Mouse (Mus musculus): Measurements from ENCODE around the gene 5330417C22Rik. TPM values are rescaled to one million over a fixed set of nuclear protein-coding genes. Genes with fewer than 3 reads are reported as not detected.

The 5330417C22Rik gene
- total and polyA plus RNA-seq, 2 experiments from 2014 or later, result 11.5 to 17.5 TPM

DNA sequence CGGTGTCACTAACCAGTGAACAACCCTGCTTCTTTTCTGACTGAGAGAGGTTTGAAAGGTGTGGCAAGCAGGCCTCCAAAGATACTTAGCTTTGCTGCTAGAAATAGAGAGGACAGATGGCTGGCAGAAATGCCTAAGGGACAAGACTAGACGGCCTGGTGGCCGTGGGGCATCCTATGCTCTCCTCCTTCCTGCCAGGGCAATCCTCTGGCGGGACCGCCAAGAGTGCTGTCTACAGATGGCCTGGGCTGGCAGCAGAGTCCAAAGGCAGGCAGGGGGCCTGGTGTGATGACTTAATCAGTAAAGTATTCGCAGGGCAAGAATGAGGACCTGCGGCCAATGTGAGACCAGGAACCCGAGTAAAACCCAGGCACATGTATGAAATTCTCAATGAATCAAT, 36.5 kb downstream of the 5330417C22Rik start:
- Histone ChIP-seq H3K4me1 (ENCODE audit: insufficient read depth) (no peaks in the 10 kb centered on the region), H3K4me2 (ENCODE audit: low read depth) (no peak overlapping the region), H3K9ac (no peak overlapping the region), H3K27me3 (ENCODE audit: insufficient read depth, low read length) (no peaks in the 10 kb centered on the region), H3K4me3 (ENCODE audit: low read depth, low read length) (no peak overlapping the region), H3K9me3 (ENCODE audit: low read length) (no peaks in the 10 kb centered on the region), H3K36me3 (ENCODE audit: insufficient read depth) (no peaks in the 10 kb centered on the region), H3K27ac (ENCODE audit: low read depth, low read length) (no peak overlapping the region)
- TF ChIP-seq CTCF (IDR thresholded peaks at IDR 0.05; ENCODE audit: low read depth), result no peak
- ATAC-seq (no peak), DNase-seq (no peak)
- WGBS, result 65% methylated on average over 8 of the region's 8 CpGs

DNA sequence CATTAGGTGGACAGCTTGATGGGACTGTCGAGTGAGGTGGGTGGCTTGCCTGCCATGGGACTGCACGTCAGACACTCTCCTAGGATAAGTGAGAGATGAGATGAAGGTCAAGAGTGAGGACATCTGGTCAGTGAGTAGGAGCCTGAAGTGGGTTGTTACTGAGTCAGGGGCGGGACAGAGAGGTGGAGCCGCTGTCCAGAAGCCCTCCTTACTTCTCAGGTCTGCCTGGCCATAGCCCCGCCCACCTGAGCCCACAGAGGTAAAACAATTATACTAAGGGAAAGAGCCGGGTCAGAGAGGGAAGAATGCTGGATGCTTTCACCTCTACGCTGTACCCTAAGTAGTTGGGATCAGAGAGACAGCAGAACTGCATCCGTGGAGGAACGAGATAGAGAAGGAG, 38.7 kb downstream of the 5330417C22Rik start:
- no peaks in the 10 kb centered on the region for H3K9me3 ChIP-seq (ENCODE audit: low read length)
- H3K4me2 ChIP-seq (ENCODE audit: low read depth), result no peak overlapping the region
- no peak for TF ChIP-seq CTCF (IDR thresholded peaks at IDR 0.05; ENCODE audit: low read depth)
- DNase-seq (no peak), ATAC-seq (no peak)
- no peaks in the 10 kb centered on the region for H3K36me3 ChIP-seq (ENCODE audit: insufficient read depth)
- H3K27ac ChIP-seq (ENCODE audit: low read depth, low read length), result no peak overlapping the region
- 44% methylated on average over 9 of the region's 9 CpGs for WGBS
- H3K4me1 ChIP-seq (ENCODE audit: insufficient read depth), result no peaks in the 10 kb centered on the region
- H3K4me3 ChIP-seq (ENCODE audit: low read depth, low read length), result no peak overlapping the region
- H3K9ac ChIP-seq, result no peak overlapping the region
- no peaks in the 10 kb centered on the region for H3K27me3 ChIP-seq (ENCODE audit: insufficient read depth, low read length)

DNA sequence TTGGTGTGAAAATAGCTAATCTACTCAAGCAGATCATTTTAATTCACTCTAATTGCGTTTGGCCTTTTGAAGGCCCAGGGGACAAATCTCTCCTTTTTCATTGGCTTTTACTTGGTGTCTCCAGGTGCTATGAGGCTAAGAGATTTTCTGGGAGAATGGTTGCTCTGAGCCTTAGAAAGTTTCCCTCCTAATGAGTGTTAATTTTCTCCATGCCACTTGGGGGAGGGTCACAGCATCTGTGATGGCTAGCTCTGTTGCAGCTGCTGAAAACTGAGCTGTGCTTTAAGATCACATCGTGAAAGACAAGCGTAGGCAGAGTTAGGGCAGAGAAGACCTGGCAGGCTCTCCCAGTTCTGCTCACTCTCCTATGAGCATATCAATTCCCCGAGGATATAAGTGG, 40.9 kb downstream of the 5330417C22Rik start:
- Histone ChIP-seq H3K9me3 (ENCODE audit: low read length) (no peaks in the 10 kb centered on the region), H3K27me3 (ENCODE audit: insufficient read depth, low read length) (no peaks in the 10 kb centered on the region), H3K36me3 (ENCODE audit: insufficient read depth) (no peaks in the 10 kb centered on the region), H3K9ac (no peak overlapping the region), H3K27ac (ENCODE audit: low read depth, low read length) (no peak overlapping the region), H3K4me2 (ENCODE audit: low read depth) (no peak overlapping the region), H3K4me1 (ENCODE audit: insufficient read depth) (no peaks in the 10 kb centered on the region), H3K4me3 (ENCODE audit: low read depth, low read length) (no peak overlapping the region)
- no peak for DNase-seq
- 0 out of 2 replicates have a peak, but pooled peaks have one; percentile 32 for ATAC-seq
- 19% methylated on average over 4 of the region's 4 CpGs for WGBS
- TF ChIP-seq CTCF (IDR thresholded peaks at IDR 0.05; ENCODE audit: low read depth), result no peak

DNA sequence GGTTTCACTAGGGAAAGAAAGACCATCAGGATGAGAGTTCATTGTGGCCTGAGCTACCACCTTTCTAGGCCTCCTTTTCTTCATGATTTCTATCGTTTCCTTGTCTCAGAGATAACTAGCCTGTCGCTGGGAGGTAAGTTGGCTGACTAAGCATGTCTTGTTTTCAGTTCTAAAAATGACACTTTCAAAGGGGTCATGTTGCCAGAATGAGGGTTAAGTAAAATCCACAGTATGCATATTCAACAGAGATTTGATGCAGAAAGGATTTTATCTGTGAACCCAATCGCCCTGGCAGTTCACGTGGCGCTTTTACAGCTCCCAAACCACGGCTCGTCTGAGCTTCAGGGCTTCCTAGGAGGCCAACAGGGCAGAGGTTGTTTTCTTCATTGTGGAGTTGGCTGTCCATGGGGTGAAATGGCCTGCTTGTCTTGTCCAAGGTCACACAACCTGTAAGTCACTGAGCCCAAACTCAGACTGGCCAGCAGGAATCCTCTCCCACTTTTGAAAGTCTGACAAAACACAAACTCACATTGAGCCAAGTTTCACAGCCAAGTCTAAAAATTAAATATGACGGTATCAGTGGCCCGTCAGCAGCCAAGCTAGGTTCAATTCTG, 41.4 kb downstream of the 5330417C22Rik start:
- no peaks in the 10 kb centered on the region for H3K4me1 ChIP-seq (ENCODE audit: insufficient read depth)
- H3K27me3 ChIP-seq (ENCODE audit: insufficient read depth, low read length), result no peaks in the 10 kb centered on the region
- H3K9me3 ChIP-seq (ENCODE audit: low read length), result no peaks in the 10 kb centered on the region
- no peak overlapping the region for H3K27ac ChIP-seq (ENCODE audit: low read depth, low read length)
- no peak for DNase-seq
- no peak overlapping the region for H3K4me2 ChIP-seq (ENCODE audit: low read depth)
- H3K36me3 ChIP-seq (ENCODE audit: insufficient read depth), result no peaks in the 10 kb centered on the region
- whole genome bisulfite sequencing, result 53% methylated on average over 9 of the region's 9 CpGs
- no peak overlapping the region for H3K4me3 ChIP-seq (ENCODE audit: low read depth, low read length)
- H3K9ac ChIP-seq, result no peak overlapping the region
- no peak for ATAC-seq
- TF ChIP-seq CTCF (IDR thresholded peaks at IDR 0.05; ENCODE audit: low read depth), result no peak

DNA sequence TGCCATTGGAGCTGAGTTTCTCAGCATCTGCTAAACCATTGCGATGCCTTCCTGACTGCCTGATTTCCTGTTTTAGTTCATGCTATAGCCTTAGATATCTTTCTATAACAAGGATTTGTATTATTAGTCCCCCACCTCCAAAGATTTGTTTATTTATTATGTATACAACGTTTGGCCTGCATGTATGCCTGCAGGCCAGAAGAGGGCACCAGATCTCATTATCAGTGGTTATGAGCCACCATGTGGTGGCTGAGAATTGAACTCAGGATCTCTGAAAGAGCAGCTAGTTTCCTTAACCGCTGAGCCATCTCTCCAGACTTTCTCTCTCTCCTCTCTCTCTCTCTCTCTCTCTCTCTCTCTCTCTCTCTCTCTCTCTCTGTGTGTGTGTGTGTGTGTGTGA, 46.4 kb downstream of the 5330417C22Rik start:
- no peak overlapping the region for H3K4me3 ChIP-seq (ENCODE audit: low read depth, low read length)
- no peaks in the 10 kb centered on the region for H3K9me3 ChIP-seq (ENCODE audit: low read length)
- H3K27ac ChIP-seq (ENCODE audit: low read depth, low read length), result no peak overlapping the region
- no peaks in the 10 kb centered on the region for H3K4me1 ChIP-seq (ENCODE audit: insufficient read depth)
- no peaks in the 10 kb centered on the region for H3K36me3 ChIP-seq (ENCODE audit: insufficient read depth)
- H3K27me3 ChIP-seq (ENCODE audit: insufficient read depth, low read length), result no peaks in the 10 kb centered on the region
- WGBS, result 47% methylated on average over 3 of the region's 3 CpGs
- no peak overlapping the region for H3K9ac ChIP-seq
- no peak overlapping the region for H3K4me2 ChIP-seq (ENCODE audit: low read depth)
- ATAC-seq (no peak), DNase-seq (no peak)
- TF ChIP-seq CTCF (IDR thresholded peaks at IDR 0.05; ENCODE audit: low read depth), result peak; percentile 52

DNA sequence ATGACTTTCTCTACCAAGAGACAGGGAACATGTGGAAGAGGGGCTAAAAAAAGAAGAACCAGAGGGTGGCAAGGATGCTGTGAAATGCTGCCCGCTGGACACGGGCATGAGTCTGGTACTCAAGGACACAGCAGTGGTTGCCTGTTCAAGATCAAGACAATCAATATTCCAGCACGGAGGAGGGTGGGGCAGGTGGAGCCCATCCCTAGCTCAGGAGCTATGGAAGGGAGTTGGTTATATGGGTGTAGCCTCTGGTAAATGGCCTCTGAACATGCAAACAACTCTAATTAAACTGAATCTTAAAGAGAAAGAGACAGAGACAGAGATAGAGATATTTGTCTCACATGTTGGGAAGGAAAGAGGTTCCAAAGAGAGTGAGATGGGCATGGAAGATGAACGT, 51.6 kb downstream of the 5330417C22Rik start:
- no peak for DNase-seq
- Histone ChIP-seq H3K27ac (ENCODE audit: low read depth, low read length) (no peak overlapping the region), H3K9ac (no peak overlapping the region), H3K4me3 (ENCODE audit: low read depth, low read length) (no peak overlapping the region), H3K36me3 (ENCODE audit: insufficient read depth) (no peaks in the 10 kb centered on the region), H3K27me3 (ENCODE audit: insufficient read depth, low read length) (no peaks in the 10 kb centered on the region), H3K4me1 (ENCODE audit: insufficient read depth) (no peaks in the 10 kb centered on the region), H3K9me3 (ENCODE audit: low read length) (no peaks in the 10 kb centered on the region), H3K4me2 (ENCODE audit: low read depth) (no peak overlapping the region)
- no peak for TF ChIP-seq CTCF (IDR thresholded peaks at IDR 0.05; ENCODE audit: low read depth)
- no peak for ATAC-seq
- 89% methylated on average over 4 of the region's 4 CpGs for whole genome bisulfite sequencing

DNA sequence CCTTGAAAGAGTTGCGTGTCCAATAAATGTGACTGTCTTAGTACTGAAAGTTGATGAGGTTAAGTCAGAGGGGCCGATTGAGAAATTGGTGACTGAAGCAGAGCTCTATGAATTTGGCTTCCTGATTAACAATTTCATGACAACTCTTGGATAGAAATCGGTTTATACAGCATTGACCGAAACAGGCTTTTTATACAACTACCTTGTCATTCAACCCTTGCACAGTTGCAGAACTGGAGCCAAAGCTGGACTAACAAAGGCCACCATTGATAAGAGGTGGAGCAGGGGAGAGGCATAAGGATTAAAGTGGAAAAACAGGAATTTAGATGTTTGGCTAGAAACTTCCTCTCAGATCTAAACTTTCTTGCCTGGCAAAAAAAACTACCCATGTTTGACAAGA, 57.5 kb downstream of the 5330417C22Rik start:
- Histone ChIP-seq H3K9ac (no peak overlapping the region), H3K9me3 (ENCODE audit: low read length) (no peaks in the 10 kb centered on the region), H3K36me3 (ENCODE audit: insufficient read depth) (no peaks in the 10 kb centered on the region), H3K27ac (ENCODE audit: low read depth, low read length) (no peak overlapping the region), H3K4me1 (ENCODE audit: insufficient read depth) (no peaks in the 10 kb centered on the region), H3K4me3 (ENCODE audit: low read depth, low read length) (no peak overlapping the region), H3K4me2 (ENCODE audit: low read depth) (no peak overlapping the region), H3K27me3 (ENCODE audit: insufficient read depth, low read length) (no peaks in the 10 kb centered on the region)
- DNase-seq (no peak), ATAC-seq (no peak)
- no peak for TF ChIP-seq CTCF (IDR thresholded peaks at IDR 0.05; ENCODE audit: low read depth)
- WGBS, result 54% methylated on average over 4 of the region's 4 CpGs
